Mouse (Mus musculus) inflammation-experienced regulatory T-cells, adult 16 weeks (primary cell): Measurements from ENCODE around the gene Erh. TPM values are rescaled to one million over a fixed set of nuclear protein-coding genes. Genes with fewer than 3 reads are reported as not detected.

ENCODE experiments used
- polyA plus RNA-seq: library from polyadenylated mRNA; unstranded; fragments of 100-300 nt; shearing (Covaris generic); gene quantifications from one replicate; pipeline ENCODE4 v1.2.1, GENCODE M21; 2017

Erh gene
- polyA plus RNA-seq, result 75.8 TPM

GRCm38 (mm10) chr12:80643693-80644505 lies at the start of gene Erh, which contains the start of gene Slc39a9:
TSS of gene Erh (minus strand) at chr12:80644341.
TSS of gene Slc39a9 (plus strand) at chr12:80643883.

GRCm38 (mm10) chr12:80692269-80692972 lies 48.3 kb upstream of the Erh start, which contains the start of gene Plekhd1:
TSS of gene Plekhd1 (plus strand) at chr12:80692591.

Other genes starting within 250 kb of the Erh start
- 18.6 TPM for gene Dcaf5, start 207.7 kb downstream of the Erh start, polyA plus RNA-seq
- gene Exd2, start 181.2 kb downstream of the Erh start, polyA plus RNA-seq, result 48.4 TPM
- not detected for gene Galnt16, start 126.1 kb downstream of the Erh start, polyA plus RNA-seq
- 38.7 TPM for gene Slc39a9, start 458 bp downstream of the Erh start, polyA plus RNA-seq
- gene Plekhd1, start 48.2 kb upstream of the Erh start, polyA plus RNA-seq, result 0.24 TPM
- gene Ccdc177, start 116.3 kb upstream of the Erh start, polyA plus RNA-seq, result not detected
- 39.4 TPM for gene Susd6, start 146.2 kb upstream of the Erh start, polyA plus RNA-seq